23 mouse cellular contexts compared by ENCODE assay signal in genomic region chr12:4606625-4607024, GRCm38 (mm10). TPM values are rescaled to one million over a fixed set of nuclear protein-coding genes. Genes with fewer than 3 reads are reported as not detected.
"Had no signal": no experiment of that assay in that cellular context is flagged by ENCODE, and none has a peak within 500 bp of the region (broad histone marks: within the 10 kb centered on the region; RNA-seq: fewer than 3 reads in every experiment).

No protein-coding gene starts in this region.

- H3K27ac ChIP-seq: kidney, embryonic 15.5 days; limb, embryonic 12.5 days; liver, embryonic 13.5 days; lung, embryonic 15.5 days; midbrain, embryonic 10.5 days; neural tube, embryonic 15.5 days; stomach, embryonic 15.5 days had no signal

- H3K36me3 ChIP-seq: kidney, embryonic 15.5 days; limb, embryonic 12.5 days; liver, embryonic 13.5 days; lung, embryonic 15.5 days; midbrain, embryonic 10.5 days; neural tube, embryonic 15.5 days; stomach, embryonic 15.5 days had no signal

- H3K27me3 ChIP-seq: kidney, embryonic 15.5 days; limb, embryonic 12.5 days; liver, embryonic 13.5 days; lung, embryonic 15.5 days; neural tube, embryonic 15.5 days; stomach, embryonic 15.5 days had no signal

- H3K4me1 ChIP-seq: limb, embryonic 12.5 days; liver, embryonic 13.5 days; lung, embryonic 15.5 days; neural tube, embryonic 15.5 days; stomach, embryonic 15.5 days had no signal

- H3K9me3 ChIP-seq: kidney, embryonic 15.5 days; limb, embryonic 12.5 days; liver, embryonic 13.5 days; lung, embryonic 15.5 days; midbrain, embryonic 10.5 days; neural tube, embryonic 15.5 days; stomach, embryonic 15.5 days had no signal

- DNase-seq: kidney, adult 18-20 months; kidney, postnatal 25 days; liver; liver, embryonic 13.5 days; liver, postnatal 0 days; lung, postnatal 14 days; midbrain, embryonic 14.5 days; right cerebral cortex, adult 18-20 months; thymus, postnatal 36 days had no signal

- H3K4me3 ChIP-seq: kidney, embryonic 15.5 days; limb, embryonic 12.5 days; liver, embryonic 13.5 days; lung, embryonic 15.5 days; midbrain, embryonic 10.5 days; myocyte; neural tube, embryonic 15.5 days; stomach, embryonic 15.5 days had no signal

RNA-seq across cellular contexts. Expression of gene Gm3625, which starts 13.9 kb away (rescaled TPM):
- total RNA-seq: layer of hippocampus, adult 18-20 months; layer of hippocampus, postnatal 10 days; left cerebral cortex, postnatal 36 days; megakaryocyte, adult 5-6 weeks had no signal
- polyA plus RNA-seq: kidney, embryonic 15.5 days; limb, embryonic 12.5 days; liver, embryonic 13.5 days; liver, postnatal 0 days; lung, embryonic 15.5 days; midbrain, embryonic 10.5 days; midbrain, embryonic 14.5 days; myocyte; neural tube, embryonic 11.5 days; neural tube, embryonic 15.5 days; stomach, embryonic 15.5 days; testis, adult 2 months; thymus, postnatal 0 days had no signal
